Mouse (Mus musculus) heart, postnatal 0 days (tissue): ENCODE data around the gene Wdr5.

Source experiments
- CTCF ChIP-seq: IDR thresholded peaks from 2 replicates; pipeline ENCODE4 v1.5.1; 2016; ENCODE audit warnings: antibody characterized with exemption, control low read depth, low read depth
- EP300 ChIP-seq: IDR thresholded peaks from 2 replicates; pipeline ENCODE4 v1.6.1; 2016; ENCODE audit warnings: antibody characterized with exemption, low read depth

GRCm38 (mm10) chr2:27548664-27549369 is 33.9 kb downstream of the Wdr5 start:
- no peak for TF ChIP-seq CTCF
- TF ChIP-seq EP300, result no peak
